Mouse (Mus musculus): ENCODE data around the gene Atp2a2. TPM values are rescaled to one million over a fixed set of nuclear protein-coding genes. Genes with fewer than 3 reads are reported as not detected.

The Atp2a2 gene
- total and polyA plus RNA-seq, 3 experiments = 39.8 to 74.4 (median 73.6) TPM

- Histone ChIP-seq H3K4me1 (ENCODE audit: insufficient read depth, low read depth, low read length) (peaks cover 3% of the 10 kb centered on the region; the same call in 1 of the 2 replicates), H3K4me3 (ENCODE audit: low read depth, low read length) (no peak overlapping the region), H3K36me3 (replicated peaks) (peaks cover 86% of the 10 kb centered on the region), H3K9me3 (replicated peaks) (no peaks in the 10 kb centered on the region), H3K27me3 (ENCODE audit: insufficient read depth, low read length) (no peaks in the 10 kb centered on the region)
- ATAC-seq (ENCODE audit: extremely low read depth, insufficient number of reproducible peaks, low FRiP score, poor library complexity, severe bottlenecking) (no peak), DNase-seq (ENCODE audit: low spot score) (no peak)
- no peak for TF ChIP-seq POLR2AphosphoS5 (IDR thresholded peaks at IDR 0.05; ENCODE audit: insufficient replicate concordance, low read depth, low read length)
- TF ChIP-seq GATA2 (IDR thresholded peaks at IDR 0.05; ENCODE audit: borderline replicate concordance, low read depth, low read length) = no peak
- TF ChIP-seq GATA1 (IDR thresholded peaks at IDR 0.05; ENCODE audit: borderline replicate concordance, low read length) = no peak
- no peak for TF ChIP-seq CTCF (IDR thresholded peaks at IDR 0.05; ENCODE audit: low read depth, low read length)
- TF ChIP-seq TAL1 (conservative IDR thresholded peaks at IDR 0.05; ENCODE audit: low read depth, low read length) = no peak
These were observed 54.2 kb downstream of the Atp2a2 start for GRCm38 (mm10) chr5:122447857-122448256.

DNA sequence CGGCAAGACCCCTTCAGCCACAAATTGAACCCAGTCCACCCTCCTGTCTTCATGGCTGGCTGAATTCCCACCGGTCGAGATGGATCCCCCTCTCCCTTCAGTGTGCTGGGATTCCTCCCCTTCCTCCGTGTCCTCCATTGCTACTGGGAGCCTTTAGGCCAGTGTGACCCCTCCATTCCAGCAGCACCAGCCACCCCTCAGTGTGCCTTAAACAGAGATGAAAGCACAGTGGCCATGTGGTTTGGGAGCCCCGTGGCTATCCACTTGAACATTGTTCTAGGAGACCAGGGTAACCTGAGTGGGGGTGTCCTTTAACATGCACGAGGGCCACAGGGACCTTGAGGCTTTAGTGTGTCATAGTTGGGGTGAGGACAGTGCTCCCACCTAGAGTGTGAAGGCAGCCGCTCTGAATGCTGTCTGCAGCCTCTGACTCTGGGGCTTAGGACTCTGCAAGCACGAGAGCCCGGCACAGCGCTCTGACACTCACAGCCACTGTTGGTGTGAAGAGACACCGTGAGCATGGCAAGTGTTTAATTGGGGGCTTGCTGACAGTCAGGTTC, 56.9 kb downstream of the Atp2a2 start:
- ATAC-seq (ENCODE audit: extremely low read depth, insufficient number of reproducible peaks, low FRiP score, poor library complexity, severe bottlenecking) (no peak), DNase-seq (ENCODE audit: low spot score) (no peak)
- Histone ChIP-seq H3K27me3 (ENCODE audit: insufficient read depth, low read length) (no peaks in the 10 kb centered on the region), H3K36me3 (replicated peaks) (peaks cover 92% of the 10 kb centered on the region), H3K4me3 (ENCODE audit: low read depth, low read length) (no peak overlapping the region), H3K4me1 (ENCODE audit: insufficient read depth, low read depth, low read length) (peaks cover 3% of the 10 kb centered on the region; the same call in 1 of the 2 replicates), H3K9me3 (replicated peaks) (no peaks in the 10 kb centered on the region)
- TF ChIP-seq CTCF (IDR thresholded peaks at IDR 0.05; ENCODE audit: low read depth, low read length) = no peak

DNA sequence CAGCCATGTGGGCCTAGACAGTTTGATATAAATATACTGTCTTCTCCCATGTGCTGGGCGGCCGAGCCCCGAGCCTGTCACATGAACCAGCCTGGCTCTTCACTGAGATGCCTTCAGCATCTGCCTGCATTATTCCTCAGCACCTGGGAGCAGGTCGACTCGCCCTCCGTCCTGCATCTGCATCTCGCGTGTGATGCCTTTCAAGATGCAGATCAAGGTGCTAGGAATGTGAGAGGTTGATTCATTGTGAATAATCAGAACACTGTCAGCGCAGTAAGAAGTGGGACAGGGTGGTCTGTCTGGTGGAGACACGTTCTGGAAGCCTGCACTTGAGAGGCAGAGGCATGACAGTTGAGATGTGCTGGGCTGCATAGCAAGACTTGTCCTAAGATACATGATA, 57.5 kb downstream of the Atp2a2 start:
- H3K9me3 ChIP-seq (replicated peaks) = no peaks in the 10 kb centered on the region
- H3K36me3 ChIP-seq (replicated peaks) = peaks cover 94% of the 10 kb centered on the region
- no peak for TF ChIP-seq CTCF (IDR thresholded peaks at IDR 0.05; ENCODE audit: low read depth, low read length)
- TF ChIP-seq GATA2 (IDR thresholded peaks at IDR 0.05; ENCODE audit: borderline replicate concordance, low read depth, low read length) = no peak
- no peak for TF ChIP-seq GATA1 (IDR thresholded peaks at IDR 0.05; ENCODE audit: borderline replicate concordance, low read length)
- TF ChIP-seq TAL1 (conservative IDR thresholded peaks at IDR 0.05; ENCODE audit: low read depth, low read length) = no peak
- no peak for TF ChIP-seq POLR2AphosphoS5 (IDR thresholded peaks at IDR 0.05; ENCODE audit: insufficient replicate concordance, low read depth, low read length)
- DNase-seq (ENCODE audit: low spot score) (no peak), ATAC-seq (ENCODE audit: extremely low read depth, insufficient number of reproducible peaks, low FRiP score, poor library complexity, severe bottlenecking) (no peak)
- peaks cover 3% of the 10 kb centered on the region; the same call in 1 of the 2 replicates for H3K4me1 ChIP-seq (ENCODE audit: insufficient read depth, low read depth, low read length)
- no peak overlapping the region for H3K4me3 ChIP-seq (ENCODE audit: low read depth, low read length)
- H3K27me3 ChIP-seq (ENCODE audit: insufficient read depth, low read length) = no peaks in the 10 kb centered on the region

DNA sequence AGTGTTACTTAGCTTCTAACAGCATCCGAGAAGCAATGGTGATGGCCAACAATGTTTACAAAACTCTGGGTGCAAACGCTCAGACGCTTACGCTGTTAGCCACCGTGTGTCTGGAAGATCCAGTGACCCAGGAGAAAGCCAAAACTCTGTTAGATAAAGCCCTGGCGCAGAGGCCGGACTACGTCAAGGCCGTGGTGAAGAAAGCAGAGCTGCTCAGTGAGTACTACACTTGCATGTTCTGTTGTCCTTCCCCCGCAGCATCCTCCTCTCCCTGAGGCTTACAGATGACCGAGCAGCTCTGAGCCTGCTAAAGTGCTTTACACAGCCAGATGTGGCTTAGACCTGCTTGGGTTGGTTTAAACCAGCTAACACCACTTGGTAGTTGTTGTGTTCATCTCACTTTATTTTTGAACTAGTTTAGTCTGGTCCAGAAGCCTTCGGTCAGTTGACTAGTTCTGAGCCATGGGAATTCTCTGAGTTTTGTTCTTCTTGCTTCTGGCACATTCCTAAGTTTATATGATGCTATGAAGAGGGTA, 61.9 kb downstream of the Atp2a2 start:
- ATAC-seq (ENCODE audit: extremely low read depth, insufficient number of reproducible peaks, low FRiP score, poor library complexity, severe bottlenecking) (no peak), DNase-seq (ENCODE audit: low spot score) (no peak)
- Histone ChIP-seq H3K36me3 (replicated peaks) (peaks cover 100% of the 10 kb centered on the region), H3K27me3 (ENCODE audit: insufficient read depth, low read length) (no peaks in the 10 kb centered on the region), H3K4me1 (ENCODE audit: insufficient read depth, low read depth, low read length) (0 out of 2 replicates have a peak, but pooled peaks cover under 1% of the 10 kb centered on the region), H3K4me3 (ENCODE audit: low read depth, low read length) (no peak overlapping the region), H3K9me3 (replicated peaks) (no peaks in the 10 kb centered on the region)
- no peak for TF ChIP-seq POLR2AphosphoS5 (IDR thresholded peaks at IDR 0.05; ENCODE audit: insufficient replicate concordance, low read depth, low read length)
- TF ChIP-seq GATA2 (IDR thresholded peaks at IDR 0.05; ENCODE audit: borderline replicate concordance, low read depth, low read length) = no peak
- no peak for TF ChIP-seq CTCF (IDR thresholded peaks at IDR 0.05; ENCODE audit: low read depth, low read length)
- no peak for TF ChIP-seq TAL1 (conservative IDR thresholded peaks at IDR 0.05; ENCODE audit: low read depth, low read length)
- no peak for TF ChIP-seq GATA1 (IDR thresholded peaks at IDR 0.05; ENCODE audit: borderline replicate concordance, low read length)

GRCm38 (mm10) chr5:122439400-122440094, 62.5 kb downstream of the Atp2a2 start:
- ATAC-seq (ENCODE audit: extremely low read depth, insufficient number of reproducible peaks, low FRiP score, poor library complexity, severe bottlenecking) (no peak), DNase-seq (ENCODE audit: low spot score) (no peak)
- no peaks in the 10 kb centered on the region for H3K4me1 ChIP-seq (ENCODE audit: insufficient read depth, low read depth, low read length)
- H3K4me3 ChIP-seq (ENCODE audit: low read depth, low read length) = no peak overlapping the region
- TF ChIP-seq TAL1 (conservative IDR thresholded peaks at IDR 0.05; ENCODE audit: low read depth, low read length) = no peak
- H3K36me3 ChIP-seq (replicated peaks) = peaks cover 100% of the 10 kb centered on the region
- no peaks in the 10 kb centered on the region for H3K9me3 ChIP-seq (replicated peaks)
- no peaks in the 10 kb centered on the region for H3K27me3 ChIP-seq (ENCODE audit: insufficient read depth, low read length)

DNA sequence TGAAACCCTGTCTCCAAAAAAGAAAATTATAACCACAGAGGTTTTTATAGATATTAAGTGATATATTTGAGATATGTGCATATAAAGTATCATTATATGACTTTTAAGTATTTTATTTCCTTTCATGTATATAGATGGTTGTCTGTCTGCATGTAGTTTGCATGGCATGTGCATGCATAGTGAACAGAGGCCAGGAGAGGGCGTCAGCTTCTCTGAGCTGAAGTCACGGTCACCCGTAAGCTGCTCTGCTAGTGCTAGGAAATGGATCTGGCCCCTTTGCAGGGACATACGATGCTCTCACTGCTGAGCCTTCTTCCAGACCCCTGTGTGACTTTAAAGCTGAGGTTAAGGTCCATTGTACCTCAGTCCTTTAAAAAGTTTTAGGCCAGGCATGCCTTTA, 67.5 kb downstream of the Atp2a2 start:
- Histone ChIP-seq H3K9me3 (replicated peaks) (no peaks in the 10 kb centered on the region), H3K4me1 (ENCODE audit: insufficient read depth, low read depth, low read length) (peaks cover 9% of the 10 kb centered on the region; the same call in 1 of the 2 replicates), H3K4me3 (ENCODE audit: low read depth, low read length) (no peak overlapping the region), H3K27me3 (ENCODE audit: insufficient read depth, low read length) (no peaks in the 10 kb centered on the region), H3K36me3 (replicated peaks) (peaks cover 99% of the 10 kb centered on the region)
- TF ChIP-seq POLR2AphosphoS5 (IDR thresholded peaks at IDR 0.05; ENCODE audit: insufficient replicate concordance, low read depth, low read length) (no peak), TAL1 (conservative IDR thresholded peaks at IDR 0.05; ENCODE audit: low read depth, low read length) (no peak), GATA2 (IDR thresholded peaks at IDR 0.05; ENCODE audit: borderline replicate concordance, low read depth, low read length) (no peak), CTCF (IDR thresholded peaks at IDR 0.05; ENCODE audit: low read depth, low read length) (no peak), GATA1 (IDR thresholded peaks at IDR 0.05; ENCODE audit: borderline replicate concordance, low read length) (no peak)
- ATAC-seq (ENCODE audit: extremely low read depth, insufficient number of reproducible peaks, low FRiP score, poor library complexity, severe bottlenecking) (no peak), DNase-seq (ENCODE audit: low spot score) (no peak)
